Mouse (Mus musculus): ENCODE results near the gene Gm21764. TPM values are rescaled to one million over a fixed set of nuclear protein-coding genes. Genes with fewer than 3 reads are reported as not detected.

Gm21764 gene
- total RNA-seq (2023) = not detected in 4 replicates

GRCm38 (mm10) chrY:18061712-18062111, at the start of gene Gm21764:
Gm21764 (minus strand) TSS chrY:18061812.

GRCm38 (mm10) chrY:18088816-18089215, 27.2 kb upstream of the Gm21764 start, which contains the start of gene Ssty1:
Ssty1 (plus strand) TSS chrY:18089116.

Other genes starting within 250 kb of the Gm21764 start
- not detected in 4 replicates for gene Gm21904, start 215.5 kb downstream of the Gm21764 start, total RNA-seq (2023)
- gene Gm20772, start 187.1 kb downstream of the Gm21764 start, total RNA-seq (2023) = not detected in 4 replicates
- not detected in 4 replicates for gene Gm20831, start 187.1 kb downstream of the Gm21764 start, total RNA-seq (2023)
- gene Srsy, start 124.5 kb downstream of the Gm21764 start, total RNA-seq (2023) = not detected in 4 replicates
- gene Ssty1, start 27.3 kb upstream of the Gm21764 start, total RNA-seq (2023) = not detected in 4 replicates

Measured in B cell, adult 62 days (primary cell).